Mouse (Mus musculus): ENCODE results near the gene Mgp. TPM values are rescaled to one million over a fixed set of nuclear protein-coding genes. Genes with fewer than 3 reads are reported as not detected.

Gene Mgp
- polyA plus RNA-seq, 1 experiment from 2014 or later: 605 TPM

- TF ChIP-seq CTCF (IDR thresholded peaks at IDR 0.05; ENCODE audit: low read depth): no peak
- no peak for DNase-seq (ENCODE audit: low spot score)
- H3K4me3 ChIP-seq (replicated peaks; ENCODE audit: low read depth, low read length): no peak overlapping the region
- no peaks in the 10 kb centered on the region; the same call in 1 of the 2 replicates for H3K4me1 ChIP-seq (replicated peaks; ENCODE audit: insufficient read depth, low read length)
- 66% methylated on average over 2 of the region's 2 CpGs for WGBS
- H3K27ac ChIP-seq: 0 out of 2 replicates have a peak overlapping the region, but pooled peaks have one; percentile 25
- no peak for ATAC-seq (replicated peaks; ENCODE audit: low FRiP score, low read depth)
- H3K27me3 ChIP-seq (ENCODE audit: insufficient read depth, low read length): no peaks in the 10 kb centered on the region
- no peak overlapping the region for H3K9ac ChIP-seq (ENCODE audit: low read depth, low read length)
- H3K4me2 ChIP-seq (ENCODE audit: low read length): no peak overlapping the region
- H3K9me3 ChIP-seq (replicated peaks; ENCODE audit: low read length): no peaks in the 10 kb centered on the region
- no peaks in the 10 kb centered on the region for H3K36me3 ChIP-seq (ENCODE audit: insufficient read depth, low read length)
These were observed 25.4 kb upstream of the Mgp start for GRCm38 (mm10) chr6:136901010-136901409.

GRCm38 (mm10) chr6:136900369-136901009, 24.9 kb upstream of the Mgp start:
- Histone ChIP-seq H3K4me1 (replicated peaks; ENCODE audit: insufficient read depth, low read length) (no peaks in the 10 kb centered on the region; the same call in 1 of the 2 replicates), H3K4me2 (ENCODE audit: low read length) (no peak overlapping the region), H3K27ac (no peak overlapping the region), H3K27me3 (ENCODE audit: insufficient read depth, low read length) (no peaks in the 10 kb centered on the region), H3K36me3 (ENCODE audit: insufficient read depth, low read length) (no peaks in the 10 kb centered on the region), H3K9me3 (replicated peaks; ENCODE audit: low read length) (no peaks in the 10 kb centered on the region), H3K9ac (ENCODE audit: low read depth, low read length) (no peak overlapping the region), H3K4me3 (replicated peaks; ENCODE audit: low read depth, low read length) (no peak overlapping the region)
- DNase-seq (ENCODE audit: low spot score): no peak
- TF ChIP-seq CTCF (IDR thresholded peaks at IDR 0.05; ENCODE audit: low read depth): no peak
- ATAC-seq (replicated peaks; ENCODE audit: low FRiP score, low read depth): no peak; the same call in 1 of the 2 replicates
- 38% methylated on average over 4 of the region's 4 CpGs for WGBS

- Histone ChIP-seq H3K36me3 (ENCODE audit: insufficient read depth, low read length) (no peaks in the 10 kb centered on the region), H3K27ac (peak overlapping the region; percentile 52; the same call in 1 of the 2 replicates), H3K27me3 (ENCODE audit: insufficient read depth, low read length) (no peaks in the 10 kb centered on the region), H3K9ac (ENCODE audit: low read depth, low read length) (no peak overlapping the region), H3K4me2 (ENCODE audit: low read length) (no peak overlapping the region), H3K9me3 (replicated peaks; ENCODE audit: low read length) (no peaks in the 10 kb centered on the region), H3K4me3 (replicated peaks; ENCODE audit: low read depth, low read length) (no peak overlapping the region), H3K4me1 (replicated peaks; ENCODE audit: insufficient read depth, low read length) (peaks cover 3% of the 10 kb centered on the region)
- whole genome bisulfite sequencing: 47% methylated on average over 2 of the region's 2 CpGs
- ATAC-seq (replicated peaks; ENCODE audit: low FRiP score, low read depth) (no peak), DNase-seq (ENCODE audit: low spot score) (no peak)
- TF ChIP-seq CTCF (IDR thresholded peaks at IDR 0.05; ENCODE audit: low read depth): no peak
These were observed 23.3 kb upstream of the Mgp start for GRCm38 (mm10) chr6:136898954-136899353.

- ATAC-seq (replicated peaks; ENCODE audit: low FRiP score, low read depth) (peak; percentile 50), DNase-seq (ENCODE audit: low spot score) (peak; percentile 75)
- H3K4me2 ChIP-seq (ENCODE audit: low read length): no peak overlapping the region
- H3K27ac ChIP-seq: peak overlapping the region; percentile 52
- no peak for TF ChIP-seq CTCF (IDR thresholded peaks at IDR 0.05; ENCODE audit: low read depth)
- no peaks in the 10 kb centered on the region for H3K27me3 ChIP-seq (ENCODE audit: insufficient read depth, low read length)
- 18% methylated on average over 4 of the region's 4 CpGs for WGBS
- no peaks in the 10 kb centered on the region for H3K36me3 ChIP-seq (ENCODE audit: insufficient read depth, low read length)
- H3K4me3 ChIP-seq (replicated peaks; ENCODE audit: low read depth, low read length): no peak overlapping the region
- H3K9ac ChIP-seq (ENCODE audit: low read depth, low read length): no peak overlapping the region
- peaks cover 3% of the 10 kb centered on the region for H3K4me1 ChIP-seq (replicated peaks; ENCODE audit: insufficient read depth, low read length)
- no peaks in the 10 kb centered on the region for H3K9me3 ChIP-seq (replicated peaks; ENCODE audit: low read length)
These were observed 22.6 kb upstream of the Mgp start for GRCm38 (mm10) chr6:136898222-136898621.

- Histone ChIP-seq H3K27ac (peak overlapping the region; percentile 52), H3K4me2 (ENCODE audit: low read length) (no peak overlapping the region), H3K4me1 (replicated peaks; ENCODE audit: insufficient read depth, low read length) (peaks cover 3% of the 10 kb centered on the region), H3K27me3 (ENCODE audit: insufficient read depth, low read length) (no peaks in the 10 kb centered on the region), H3K9ac (ENCODE audit: low read depth, low read length) (no peak overlapping the region), H3K36me3 (ENCODE audit: insufficient read depth, low read length) (no peaks in the 10 kb centered on the region), H3K4me3 (replicated peaks; ENCODE audit: low read depth, low read length) (no peak overlapping the region), H3K9me3 (replicated peaks; ENCODE audit: low read length) (no peaks in the 10 kb centered on the region)
- 48% methylated on average over 4 of the region's 4 CpGs for WGBS
- 0 out of 2 replicates have a peak, but pooled peaks have one; percentile 5 for ATAC-seq (replicated peaks; ENCODE audit: low FRiP score, low read depth)
- peak; percentile 78 for DNase-seq (ENCODE audit: low spot score)
- no peak for TF ChIP-seq CTCF (IDR thresholded peaks at IDR 0.05; ENCODE audit: low read depth)
These were observed 22.2 kb upstream of the Mgp start for GRCm38 (mm10) chr6:136897789-136898188.

GRCm38 (mm10) chr6:136894532-136895339, 19.1 kb upstream of the Mgp start:
- Histone ChIP-seq H3K4me1 (replicated peaks; ENCODE audit: insufficient read depth, low read length) (peaks cover 3% of the 10 kb centered on the region), H3K27ac (peak overlapping the region; percentile 79), H3K9ac (ENCODE audit: low read depth, low read length) (no peak overlapping the region), H3K27me3 (ENCODE audit: insufficient read depth, low read length) (no peaks in the 10 kb centered on the region), H3K4me2 (ENCODE audit: low read length) (no peak overlapping the region), H3K9me3 (replicated peaks; ENCODE audit: low read length) (no peaks in the 10 kb centered on the region), H3K36me3 (ENCODE audit: insufficient read depth, low read length) (no peaks in the 10 kb centered on the region), H3K4me3 (replicated peaks; ENCODE audit: low read depth, low read length) (no peak overlapping the region)
- ATAC-seq (replicated peaks; ENCODE audit: low FRiP score, low read depth) (peak; percentile 48), DNase-seq (ENCODE audit: low spot score) (peak; percentile 90)
- no peak for TF ChIP-seq CTCF (IDR thresholded peaks at IDR 0.05; ENCODE audit: low read depth)
- WGBS: 28% methylated on average over 15 of the region's 15 CpGs

Measured in kidney, postnatal 0 days (tissue).